Mouse (Mus musculus) lung, postnatal 0 days (tissue): ENCODE data around the gene Ntan1. TPM values are rescaled to one million over a fixed set of nuclear protein-coding genes. Genes with fewer than 3 reads are reported as not detected.
A peak's percentile ranks its signal among the peaks of the same experiment; 100 is the strongest.

Experiments
- ATAC-seq: fragments of 200-750 bp; cut with Nextera tagmentation; 2 replicates; pipeline ENCODE4 v1.8.0; 2017; ENCODE audit warnings: moderate library complexity
- DNase-seq: peaks from one replicate; pipeline ENCODE4 v3.0.0-alpha.2; 2016; ENCODE audit warnings: low spot score
- H3K27ac ChIP-seq: fragments of 300-500 bp; sonication (generic); 2 replicates; pipeline ENCODE4 v1.5.1; 2014; ENCODE audit warnings: antibody characterized with exemption, mild to moderate bottlenecking, low read length, mixed read lengths
- H3K27me3 ChIP-seq: fragments of 300-500 bp; sonication (generic); replicated peaks from 2 replicates; pipeline ENCODE4 v1.6.1; 2014; ENCODE audit warnings: low read length, mixed read lengths; ENCODE audit not compliant: insufficient read depth
- H3K36me3 ChIP-seq: fragments of 300-500 bp; sonication (generic); 2 replicates; pipeline ENCODE4 v1.6.1; 2014; ENCODE audit warnings: low read length, mixed read lengths; ENCODE audit not compliant: insufficient read depth
- H3K4me1 ChIP-seq: fragments of 300-500 bp; sonication (generic); 2 replicates; pipeline ENCODE4 v1.6.1; 2014; ENCODE audit warnings: antibody characterized with exemption, low read depth, low read length, mixed read lengths; ENCODE audit not compliant: insufficient read depth
- H3K4me2 ChIP-seq: fragments of 300-500 bp; sonication (generic); replicated peaks from 2 replicates; pipeline ENCODE4 v1.6.1; 2014; ENCODE audit warnings: low read depth, mild to moderate bottlenecking, low read length, moderate library complexity, mixed read lengths
- H3K4me3 ChIP-seq: fragments of 300-500 bp; sonication (generic); 2 replicates; pipeline ENCODE4 v1.5.1; 2014; ENCODE audit warnings: low read depth, low read length
- H3K9ac ChIP-seq: fragments of 300-500 bp; sonication (generic); replicated peaks from 2 replicates; pipeline ENCODE4 v1.6.1; 2014; ENCODE audit warnings: low read depth, mild to moderate bottlenecking
- H3K9me3 ChIP-seq: fragments of 300-500 bp; sonication (generic); 2 replicates; pipeline ENCODE4 v1.6.1; 2016; ENCODE audit warnings: low read length, mixed read lengths
- CTCF ChIP-seq: IDR thresholded peaks from 2 replicates; pipeline ENCODE4 v1.5.1; 2016; ENCODE audit warnings: antibody characterized with exemption, mild to moderate bottlenecking
- EP300 ChIP-seq: IDR thresholded peaks from 2 replicates; pipeline ENCODE4 v1.6.1; 2016; ENCODE audit warnings: antibody characterized with exemption, mild to moderate bottlenecking, control low read depth
- WGBS: fragments of 180-500 bp; shearing (Covaris S2); extraction: QIAGEN DNeasy Blood & Tissue Kit; methylation state at CpG from one replicate; pipeline ENCODE4 v1.1.7; 2014; 5-methylcytosine and 5-hydroxymethylcytosine counted together
- polyA plus RNA-seq: library from polyadenylated mRNA; unstranded; fragments of >200 nt; fragmentation: Nextera tagmentation; extraction: Ambion mirVana; gene quantifications from 2 replicates; pipeline ENCODE4 v1.2.1, GENCODE M21; 2015

Ntan1 gene
- polyA plus RNA-seq, 1 experiment from 2014 or later: 141 TPM

DNA sequence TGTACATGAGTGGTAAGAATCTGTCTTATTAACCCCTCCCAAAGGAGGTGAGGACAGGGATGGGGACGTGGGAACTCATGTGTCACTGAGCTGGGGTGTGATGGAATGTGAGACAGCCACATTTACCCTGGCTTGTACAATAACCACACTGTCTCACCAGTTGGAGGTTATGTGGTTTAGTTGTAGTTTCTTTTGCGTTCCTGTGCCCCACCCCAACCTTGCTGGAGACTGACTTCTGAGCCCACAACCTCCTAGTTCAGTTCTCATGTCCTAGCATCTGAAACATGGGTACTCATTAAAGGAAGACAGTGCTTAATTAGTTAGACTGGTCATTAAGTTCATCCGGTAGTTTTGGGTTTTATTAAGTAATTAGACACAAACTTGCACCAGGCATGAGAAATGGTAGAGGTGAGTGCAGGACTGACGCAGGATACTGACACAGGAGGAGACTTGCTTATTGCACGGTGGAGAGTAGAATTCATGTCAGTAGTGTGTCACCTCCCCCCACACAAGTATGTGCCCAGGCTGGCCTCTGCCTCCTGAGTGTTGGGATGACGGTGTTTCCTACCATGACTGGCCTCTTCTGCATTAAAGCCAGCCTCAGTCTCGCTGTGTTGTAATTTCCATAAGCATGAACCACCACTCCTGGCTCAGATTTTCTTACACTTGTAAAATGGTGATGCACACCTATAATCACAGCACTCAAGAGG, 7.3 kb downstream of the Ntan1 start:
- Histone ChIP-seq H3K4me3 (no peak overlapping the region), H3K27ac (no peak overlapping the region), H3K4me1 (no peaks in the 10 kb centered on the region), H3K36me3 (peaks cover 20% of the 10 kb centered on the region; the same call in 1 of the 2 replicates), H3K27me3 (no peaks in the 10 kb centered on the region), H3K9me3 (no peaks in the 10 kb centered on the region), H3K9ac (no peak overlapping the region), H3K4me2 (no peak overlapping the region)
- ATAC-seq (no peak; the same call in 1 of the 2 replicates), DNase-seq (no peak)
- TF ChIP-seq CTCF: no peak
- TF ChIP-seq EP300: no peak
- WGBS: 66% methylated on average over 7 of the region's 7 CpGs

DNA sequence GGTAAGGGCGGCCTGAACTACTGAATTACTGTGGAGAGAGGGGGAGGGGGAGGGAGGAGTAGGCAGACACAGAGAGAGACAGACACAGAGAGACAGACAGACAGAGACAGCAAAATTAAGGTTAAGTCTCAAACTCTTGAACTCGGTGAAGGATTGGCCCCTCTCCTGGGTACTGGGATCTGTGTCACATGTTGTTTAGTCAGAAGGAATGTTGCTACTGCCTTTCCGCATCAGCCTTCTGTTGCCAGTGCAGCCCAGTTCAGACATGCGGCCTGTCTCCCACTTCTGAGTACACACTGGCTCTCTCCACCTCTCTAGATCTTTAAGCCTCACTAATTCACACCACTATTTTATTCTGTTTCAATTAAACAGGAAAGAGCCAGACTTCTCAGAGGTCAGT, 7.9 kb downstream of the Ntan1 start:
- Histone ChIP-seq H3K36me3 (peaks cover 25% of the 10 kb centered on the region), H3K9me3 (no peaks in the 10 kb centered on the region), H3K27ac (no peak overlapping the region), H3K27me3 (no peaks in the 10 kb centered on the region), H3K4me1 (no peaks in the 10 kb centered on the region), H3K9ac (no peak overlapping the region), H3K4me2 (no peak overlapping the region), H3K4me3 (no peak overlapping the region)
- no peak for TF ChIP-seq CTCF
- TF ChIP-seq EP300: no peak
- no peak for ATAC-seq
- 77% methylated on average over 4 of the region's 4 CpGs for WGBS
- DNase-seq: no peak

DNA sequence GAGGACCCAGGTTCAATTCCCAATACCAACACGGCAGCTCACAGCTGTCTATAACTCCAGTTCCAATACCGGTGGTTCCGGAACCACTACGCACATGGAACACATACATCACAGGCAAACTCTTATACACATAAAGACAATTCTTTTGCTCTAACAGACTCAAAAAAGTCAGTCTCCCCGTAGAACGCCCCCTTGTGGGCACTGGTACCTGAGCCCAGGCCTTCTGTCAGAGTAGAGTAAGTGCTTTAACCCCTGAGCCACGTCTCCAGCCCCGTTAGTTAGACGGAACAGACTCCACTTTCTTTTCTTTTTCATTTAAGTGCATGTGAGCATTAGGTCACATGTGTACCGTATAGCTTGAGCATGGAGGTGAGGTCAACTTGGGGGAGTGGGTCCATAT, 11.8 kb downstream of the Ntan1 start:
- no peak overlapping the region for H3K4me2 ChIP-seq
- H3K27me3 ChIP-seq: no peaks in the 10 kb centered on the region
- DNase-seq (no peak), ATAC-seq (no peak)
- H3K27ac ChIP-seq: no peak overlapping the region
- no peak overlapping the region for H3K9ac ChIP-seq
- peaks cover 49% of the 10 kb centered on the region for H3K36me3 ChIP-seq
- WGBS: 87% methylated on average over 10 of the region's 10 CpGs
- no peaks in the 10 kb centered on the region for H3K9me3 ChIP-seq
- peak; percentile 29; the same call in 1 of the 2 replicates for TF ChIP-seq CTCF
- no peak for TF ChIP-seq EP300
- no peaks in the 10 kb centered on the region for H3K4me1 ChIP-seq
- no peak overlapping the region for H3K4me3 ChIP-seq

DNA sequence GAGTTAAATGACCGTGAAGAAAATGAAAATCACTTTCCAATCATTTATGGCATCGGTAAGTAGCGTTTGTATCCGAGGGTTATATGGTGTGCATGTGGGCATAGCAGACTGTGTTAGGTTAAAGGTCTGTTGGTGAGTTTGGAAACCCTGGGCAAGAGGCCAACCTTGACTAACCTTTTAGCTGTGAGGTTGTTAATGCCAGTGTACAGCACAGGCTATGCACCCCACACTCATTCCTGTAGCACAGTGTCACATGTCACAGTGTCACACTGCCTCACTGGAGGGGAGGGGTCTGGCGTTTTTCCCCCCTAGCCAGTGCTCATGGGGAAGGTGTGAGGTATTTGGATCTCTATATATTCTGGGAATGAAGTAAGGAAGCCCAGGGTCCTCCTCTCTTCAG, 13.0 kb downstream of the Ntan1 start:
- H3K4me1 ChIP-seq: no peaks in the 10 kb centered on the region
- peaks cover 60% of the 10 kb centered on the region for H3K36me3 ChIP-seq
- 69% methylated on average over 5 of the region's 5 CpGs for WGBS
- no peak overlapping the region for H3K4me2 ChIP-seq
- H3K4me3 ChIP-seq: no peak overlapping the region
- no peaks in the 10 kb centered on the region for H3K9me3 ChIP-seq
- no peaks in the 10 kb centered on the region for H3K27me3 ChIP-seq
- DNase-seq: no peak
- H3K9ac ChIP-seq: no peak overlapping the region
- no peak overlapping the region for H3K27ac ChIP-seq
- peak; percentile 21; the same call in 1 of the 2 replicates for ATAC-seq
- TF ChIP-seq EP300: no peak

DNA sequence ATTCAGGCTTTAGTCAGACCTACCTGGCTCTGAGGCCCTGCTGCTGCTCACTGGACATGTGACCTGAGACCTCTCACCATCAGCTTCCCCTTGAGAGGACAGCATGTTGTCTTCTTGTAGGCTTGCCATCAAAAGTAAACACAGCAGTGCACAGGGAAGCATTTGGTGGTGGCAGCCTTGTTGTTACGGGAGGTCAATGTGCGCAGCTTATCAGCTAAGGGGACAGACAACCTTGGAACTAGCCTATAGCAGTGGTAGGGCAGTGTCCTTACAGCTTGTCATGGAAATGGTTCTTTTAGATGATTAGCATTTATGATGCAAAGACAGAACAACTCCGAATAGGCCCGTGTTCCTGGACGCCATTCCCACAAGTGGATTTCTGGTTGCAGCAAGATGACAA, 15.7 kb downstream of the Ntan1 start:
- WGBS: 85% methylated on average over 5 of the region's 5 CpGs
- Histone ChIP-seq H3K9ac (no peak overlapping the region), H3K4me1 (no peaks in the 10 kb centered on the region), H3K9me3 (no peaks in the 10 kb centered on the region), H3K27ac (no peak overlapping the region), H3K36me3 (peaks cover 83% of the 10 kb centered on the region), H3K27me3 (no peaks in the 10 kb centered on the region), H3K4me3 (no peak overlapping the region), H3K4me2 (no peak overlapping the region)
- no peak for TF ChIP-seq EP300
- no peak for TF ChIP-seq CTCF
- DNase-seq (no peak), ATAC-seq (no peak)

DNA sequence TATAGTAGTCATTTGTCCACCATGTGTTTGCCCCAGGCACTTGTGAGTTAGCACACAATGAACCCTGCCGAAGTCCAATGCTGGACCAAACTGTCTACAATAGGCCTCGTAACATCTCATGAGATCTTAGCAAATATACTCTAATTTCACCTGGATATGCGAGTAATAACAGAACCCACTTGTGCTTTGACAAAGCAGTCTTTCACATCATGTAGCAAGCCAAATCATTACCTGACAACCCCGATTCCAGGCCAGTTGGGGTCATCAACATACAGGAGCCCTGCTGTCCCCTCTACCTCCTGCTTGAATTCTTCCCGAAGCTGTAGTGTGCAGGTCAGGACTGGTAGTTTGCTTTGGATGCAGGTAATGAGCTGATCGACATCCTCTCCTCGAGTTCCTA, 21.4 kb downstream of the Ntan1 start:
- Histone ChIP-seq H3K27ac (no peak overlapping the region), H3K36me3 (peaks cover 74% of the 10 kb centered on the region), H3K4me3 (no peak overlapping the region), H3K9ac (no peak overlapping the region), H3K4me1 (no peaks in the 10 kb centered on the region), H3K9me3 (no peaks in the 10 kb centered on the region), H3K27me3 (no peaks in the 10 kb centered on the region), H3K4me2 (no peak overlapping the region)
- no peak for TF ChIP-seq CTCF
- no peak for DNase-seq
- WGBS: 75% methylated on average over 7 of the region's 7 CpGs
- no peak for ATAC-seq

DNA sequence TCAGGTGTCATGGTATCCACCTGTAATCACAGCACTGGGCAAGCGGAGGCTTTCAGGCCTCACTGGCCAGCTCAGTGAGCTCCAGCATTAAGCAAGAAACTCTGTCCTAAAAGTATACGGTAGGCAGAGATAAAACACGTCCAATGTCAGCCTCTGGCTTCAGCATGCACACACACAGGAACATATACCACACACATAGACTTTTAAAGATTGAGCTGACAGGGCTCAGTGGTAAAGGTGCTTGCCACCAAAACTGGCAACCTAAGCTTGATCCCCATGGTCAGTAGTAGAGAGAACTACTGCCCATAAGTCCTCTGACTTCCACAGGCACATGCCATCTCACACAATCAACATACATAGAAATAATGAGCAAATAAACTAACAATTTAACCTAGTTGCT, 22.3 kb downstream of the Ntan1 start:
- no peak for ATAC-seq
- Histone ChIP-seq H3K9ac (no peak overlapping the region), H3K9me3 (no peaks in the 10 kb centered on the region), H3K36me3 (peaks cover 74% of the 10 kb centered on the region), H3K4me3 (no peak overlapping the region), H3K4me1 (no peaks in the 10 kb centered on the region), H3K27ac (no peak overlapping the region), H3K4me2 (no peak overlapping the region), H3K27me3 (no peaks in the 10 kb centered on the region)
- 70% methylated on average over 3 of the region's 3 CpGs for WGBS
- no peak for DNase-seq
- TF ChIP-seq CTCF (no peak), EP300 (no peak)
